In the genomic region with DNA sequence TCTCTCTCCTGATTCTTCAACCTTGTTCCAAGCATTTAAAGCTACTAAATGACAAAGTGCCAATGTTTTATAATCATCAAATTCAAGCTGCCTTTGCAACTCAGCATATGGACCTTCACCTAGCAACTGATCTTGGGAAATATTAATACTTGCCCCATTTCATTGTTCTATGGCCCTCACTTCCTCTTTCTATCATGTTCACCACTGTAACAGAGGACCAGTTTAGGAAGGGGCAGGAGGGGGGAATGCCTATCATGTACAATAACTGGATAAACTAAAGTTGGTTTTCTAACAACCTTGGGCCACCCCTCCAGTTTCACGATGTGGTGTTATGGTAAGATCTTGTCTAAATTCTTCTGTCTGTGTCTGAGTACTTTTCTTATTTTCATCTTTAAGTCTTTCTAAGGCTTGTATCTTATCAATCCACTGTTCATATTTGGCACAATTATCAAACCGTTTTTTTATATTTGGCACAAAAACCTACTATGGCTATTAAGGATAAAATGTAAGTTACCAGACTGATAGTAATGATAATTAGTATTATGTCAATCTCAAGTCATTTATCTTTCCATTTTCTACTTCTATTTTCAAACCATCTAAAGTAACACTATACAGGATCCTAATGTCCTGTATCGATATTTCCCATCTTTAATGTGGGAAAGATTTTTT, we compare ENCODE assay signal across 27 mouse cellular contexts. TPM values are rescaled to one million over a fixed set of nuclear protein-coding genes. Genes with fewer than 3 reads are reported as not detected.
DNase-seq lines count a peak whose midpoint lies in the region; ATAC-seq and TF ChIP-seq lines count a peak whose summit lies in the region.
"Had no signal": no experiment of that assay in that cellular context is flagged by ENCODE, and none has a peak within 500 bp of the region (broad histone marks: within the 10 kb centered on the region; RNA-seq: fewer than 3 reads in every experiment).

No protein-coding gene starts in this region.

- no peak for DNase-seq in layer of hippocampus, adult 2 months (ENCODE audit: low spot score in 2 of 2)
- DNase-seq in layer of hippocampus, postnatal 25 days (ENCODE audit: extremely low spot score in 1 of 2, low spot score in 1 of 2): no peak
- DNase-seq in spleen, postnatal 10 days (ENCODE audit: low spot score in 2 of 2): no peak
- DNase-seq: adrenal gland, adult 2 months; adrenal gland, postnatal 10 days; adrenal gland, postnatal 25 days; B cell, adult 2 months; cerebellum, adult 11 months; cerebellum, adult 18-20 months; cerebellum, adult 8-10 months; cerebellum, adult 9-11 months; cerebellum, postnatal 14 days; cerebellum, postnatal 36 days; embryo, embryonic 11 days had no signal

- no peak overlapping the region for H3K4me3 ChIP-seq in layer of hippocampus, adult 2 months
- no peak overlapping the region for H3K4me3 ChIP-seq in kidney, embryonic 14.5 days (ENCODE audit: low read length)
- H3K4me3 ChIP-seq: embryonic facial prominence, embryonic 13.5 days; embryonic facial prominence, embryonic 15.5 days; erythroblast, embryonic 14.5 days; forebrain, embryonic 10.5 days; forebrain, embryonic 12.5 days had no signal

- H3K9ac ChIP-seq in kidney, embryonic 14.5 days (ENCODE audit: low read depth, low read length): no peak overlapping the region
- H3K9ac ChIP-seq: embryonic facial prominence, embryonic 13.5 days; embryonic facial prominence, embryonic 15.5 days; forebrain, embryonic 12.5 days had no signal

- H3K27ac ChIP-seq in layer of hippocampus, adult 2 months: peak overlapping the region; percentile 28; the same call in 1 of the 2 replicates
- H3K27ac ChIP-seq in kidney, embryonic 14.5 days (ENCODE audit: low read depth, low read length): no peak overlapping the region
- H3K27ac ChIP-seq: embryonic facial prominence, embryonic 13.5 days; embryonic facial prominence, embryonic 15.5 days; forebrain, embryonic 10.5 days; forebrain, embryonic 12.5 days had no signal

- no peaks in the 10 kb centered on the region for H3K27me3 ChIP-seq in kidney, embryonic 14.5 days (ENCODE audit: control insufficient read depth, insufficient read depth, low read length)
- H3K27me3 ChIP-seq: CH12.LX; embryonic facial prominence, embryonic 13.5 days; embryonic facial prominence, embryonic 15.5 days; forebrain, embryonic 12.5 days had no signal

- H3K36me3 ChIP-seq in kidney, embryonic 14.5 days (ENCODE audit: control insufficient read depth, insufficient read depth, low read length): peaks cover 33% of the 10 kb centered on the region

- H3K9me3 ChIP-seq in kidney, embryonic 14.5 days (ENCODE audit: control insufficient read depth, low read length): no peaks in the 10 kb centered on the region
- H3K9me3 ChIP-seq: embryonic facial prominence, embryonic 13.5 days; embryonic facial prominence, embryonic 15.5 days; forebrain, embryonic 10.5 days; forebrain, embryonic 12.5 days; G1E had no signal

- 96% methylated on average over 3 of the region's 3 CpGs for WGBS in kidney, embryonic 14.5 days

- H3K4me1 ChIP-seq in kidney, embryonic 14.5 days (ENCODE audit: control insufficient read depth, insufficient read depth, low read length): no peaks in the 10 kb centered on the region
- H3K4me1 ChIP-seq: embryonic facial prominence, embryonic 13.5 days; embryonic facial prominence, embryonic 15.5 days; forebrain, embryonic 10.5 days; forebrain, embryonic 12.5 days had no signal

- 0 out of 2 replicates have a peak, but pooled peaks have one; percentile 43 for ATAC-seq in megakaryocyte, adult 5-6 weeks (ENCODE audit: poor library complexity, severe bottlenecking)
- peak; percentile 38; the same call in 1 of the 2 replicates for ATAC-seq in megakaryocyte-erythroid progenitor cell, adult 5-6 weeks (replicated peaks; ENCODE audit: low FRiP score, low TSS enrichment, poor library complexity, severe bottlenecking)
- no peak for ATAC-seq in kidney, embryonic 14.5 days (ENCODE audit: low FRiP score, low TSS enrichment)
- ATAC-seq: CD4-positive, CD25-positive, alpha-beta regulatory T cell, adult 4 months; forebrain, embryonic 14.5 days; forebrain, embryonic 16.5 days had no signal

- TF ChIP-seq CTCF in layer of hippocampus, adult 2 months (conservative IDR thresholded peaks at IDR 0.05): no peak

- H3K4me2 ChIP-seq in kidney, embryonic 14.5 days (replicated peaks; ENCODE audit: low read depth, low read length): no peak overlapping the region
- H3K4me2 ChIP-seq: embryonic facial prominence, embryonic 13.5 days; embryonic facial prominence, embryonic 15.5 days; forebrain, embryonic 12.5 days had no signal

RNA-seq across cellular contexts. Expression of a gene that starts 17.3 kb away (rescaled TPM):
- total RNA-seq in layer of hippocampus, adult 2 months (2021): 100 to 1,000 TPM; 117 to 120 TPM
- 100 to 1,000 TPM; 113 to 114 TPM for total RNA-seq in layer of hippocampus, postnatal 25 days (2021)
- 209 and 219 TPM in 2 replicates for total RNA-seq in megakaryocyte, adult 5-6 weeks (2015)
- total RNA-seq in megakaryocyte, adult 5-6 weeks (2017): 145 TPM in 2 replicates
- 201 and 227 TPM in 2 replicates for total RNA-seq in megakaryocyte-erythroid progenitor cell, adult 5-6 weeks (2014; fragmentation: Nextera tagmentation)
- 163 and 238 TPM in 2 replicates for total RNA-seq in megakaryocyte-erythroid progenitor cell, adult 5-6 weeks (2017)
- polyA plus RNA-seq in kidney, embryonic 14.5 days (2014; fragmentation: Nextera tagmentation; extraction: Ambion mirVana): 460 and 593 TPM in 2 replicates

RNA-seq across cellular contexts. Expression of a gene that starts 31.4 kb away (rescaled TPM):
- total RNA-seq in layer of hippocampus, adult 2 months (2021): 10 to 100 TPM; 65.7 to 69.7 TPM
- total RNA-seq in layer of hippocampus, postnatal 25 days (2021): 10 to 100 TPM; 58.7 to 60.7 TPM
- 36.6 and 56.2 TPM in 2 replicates for total RNA-seq in megakaryocyte, adult 5-6 weeks (2015)
- total RNA-seq in megakaryocyte, adult 5-6 weeks (2017): 280 and 284 TPM in 2 replicates
- 255 and 369 TPM in 2 replicates for total RNA-seq in megakaryocyte-erythroid progenitor cell, adult 5-6 weeks (2014; fragmentation: Nextera tagmentation)
- 2,583 and 2,929 TPM in 2 replicates for total RNA-seq in megakaryocyte-erythroid progenitor cell, adult 5-6 weeks (2017)
- 298 and 318 TPM in 2 replicates for polyA plus RNA-seq in kidney, embryonic 14.5 days (2014; fragmentation: Nextera tagmentation; extraction: Ambion mirVana)
